In the genomic region with DNA sequence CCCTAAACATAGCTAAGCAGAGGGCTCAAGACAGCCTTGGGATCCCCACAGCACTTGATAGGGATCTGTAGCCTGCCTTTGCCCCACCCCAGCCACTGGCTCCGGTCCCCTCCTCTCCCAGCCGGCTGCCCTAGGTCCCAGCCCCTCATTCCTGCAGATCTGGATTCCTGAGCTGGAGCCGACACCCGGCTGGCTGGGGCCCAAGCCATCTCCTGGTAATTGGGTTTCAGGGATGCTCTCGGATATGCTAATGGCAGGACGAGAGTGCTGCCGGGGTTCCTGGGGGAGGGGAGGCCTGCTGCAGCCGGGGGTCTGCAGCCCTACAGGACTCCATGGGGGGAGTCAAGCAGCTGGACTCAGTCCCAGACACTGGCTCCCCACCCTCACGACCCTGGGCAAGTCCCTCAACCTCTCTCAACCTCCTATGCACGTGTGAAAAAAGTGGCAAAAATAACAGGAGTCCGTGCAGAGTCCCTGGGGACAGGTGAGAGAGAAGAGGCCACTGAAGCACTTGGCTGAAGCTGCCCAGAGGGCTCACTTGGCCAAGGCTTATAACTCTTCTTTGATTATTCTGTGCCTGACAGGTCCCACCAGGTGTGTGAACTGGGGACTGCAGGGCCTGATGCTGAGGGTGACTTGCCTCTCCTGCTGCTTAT, we compare ENCODE assay signal across 11 mouse cellular contexts. TPM values are rescaled to one million over a fixed set of nuclear protein-coding genes. Genes with fewer than 3 reads are reported as not detected.
DNase-seq lines count a peak whose midpoint lies in the region; ATAC-seq and TF ChIP-seq lines count a peak whose summit lies in the region.
"Had no signal": no experiment of that assay in that cellular context is flagged by ENCODE, and none has a peak within 500 bp of the region (broad histone marks: within the 10 kb centered on the region; RNA-seq: fewer than 3 reads in every experiment).

No protein-coding gene starts in this region.

- no peak overlapping the region for H3K9ac ChIP-seq in kidney, embryonic 15.5 days
- H3K9ac ChIP-seq in limb, embryonic 12.5 days (replicated peaks), result no peak overlapping the region; the same call in 1 of the 2 replicates
- H3K9ac ChIP-seq: lung, embryonic 15.5 days had no signal

- H3K27me3 ChIP-seq in kidney, embryonic 15.5 days, result peaks cover 39% of the 10 kb centered on the region
- H3K27me3 ChIP-seq in E14TG2a.4 (ENCODE audit: insufficient read depth, low read length), result peaks cover 46% of the 10 kb centered on the region
- H3K27me3 ChIP-seq in limb, embryonic 12.5 days, result peaks cover 64% of the 10 kb centered on the region

- DNase-seq in kidney, adult 18-20 months, result no peak
- peak; percentile 84 for DNase-seq in Muller cell, postnatal 12 days (ENCODE audit: inconsistent ontology term)
- no peak for DNase-seq in layer of hippocampus, postnatal 14 days (ENCODE audit: low spot score in 2 of 2)
- DNase-seq in embryo, embryonic 10 days (ENCODE audit: low spot score), result no peak
- DNase-seq: heart, postnatal 10 days; kidney, adult 8-10 months had no signal

- no peak overlapping the region for H3K4me2 ChIP-seq in kidney, embryonic 15.5 days
- H3K4me2 ChIP-seq in limb, embryonic 12.5 days, result peak overlapping the region; percentile 13; the same call in 1 of the 2 replicates
- H3K4me2 ChIP-seq: lung, embryonic 15.5 days had no signal

- no peak for ATAC-seq in kidney, embryonic 15.5 days (replicated peaks; ENCODE audit: low FRiP score)
- ATAC-seq in limb, embryonic 12.5 days (ENCODE audit: insufficient number of reproducible peaks, insufficient read depth, low FRiP score, low TSS enrichment, low read depth), result no peak
- no peak for ATAC-seq in inflammation-experienced regulatory T-cells, adult 6 months

- H3K4me3 ChIP-seq in kidney, embryonic 15.5 days (replicated peaks), result no peak overlapping the region
- H3K4me3 ChIP-seq in E14TG2a.4 (replicated peaks; ENCODE audit: low read length), result peak overlapping the region; percentile 29
- H3K4me3 ChIP-seq in limb, embryonic 12.5 days (replicated peaks), result no peak overlapping the region
- H3K4me3 ChIP-seq: lung, embryonic 15.5 days had no signal

- peaks cover 61% of the 10 kb centered on the region for H3K4me1 ChIP-seq in kidney, embryonic 15.5 days
- H3K4me1 ChIP-seq in E14TG2a.4 (replicated peaks; ENCODE audit: low read depth, low read length), result peaks cover 73% of the 10 kb centered on the region
- H3K4me1 ChIP-seq in limb, embryonic 12.5 days (replicated peaks), result peaks cover 60% of the 10 kb centered on the region

- H3K9me3 ChIP-seq in kidney, embryonic 15.5 days (replicated peaks), result no peaks in the 10 kb centered on the region
- H3K9me3 ChIP-seq in E14TG2a.4 (ENCODE audit: low read length), result no peaks in the 10 kb centered on the region
- H3K9me3 ChIP-seq in limb, embryonic 12.5 days, result no peaks in the 10 kb centered on the region
- H3K9me3 ChIP-seq: lung, embryonic 15.5 days had no signal

- WGBS in kidney, embryonic 15.5 days, result 12% methylated on average over 11 of the region's 11 CpGs
- WGBS in limb, embryonic 12.5 days, result 6% methylated on average over 11 of the region's 11 CpGs

- H3K36me3 ChIP-seq in kidney, embryonic 15.5 days, result no peaks in the 10 kb centered on the region
- H3K36me3 ChIP-seq in E14TG2a.4 (ENCODE audit: insufficient read depth, low read length), result no peaks in the 10 kb centered on the region
- no peaks in the 10 kb centered on the region for H3K36me3 ChIP-seq in limb, embryonic 12.5 days
- H3K36me3 ChIP-seq: lung, embryonic 15.5 days had no signal

- TF ChIP-seq CTCF in E14TG2a.4 (conservative IDR thresholded peaks at IDR 0.05; ENCODE audit: low read length), result no peak

- H3K27ac ChIP-seq in kidney, embryonic 15.5 days, result 0 out of 2 replicates have a peak overlapping the region, but pooled peaks have one; percentile 24
- no peak overlapping the region for H3K27ac ChIP-seq in limb, embryonic 12.5 days
- H3K27ac ChIP-seq: lung, embryonic 15.5 days had no signal

RNA-seq across cellular contexts. Expression of a gene that starts 29.9 kb away (rescaled TPM):
- polyA plus RNA-seq in kidney, embryonic 15.5 days (2015; fragmentation: Nextera tagmentation; extraction: Ambion mirVana), result 206 and 224 TPM in 2 replicates
- 222 and 233 TPM in 2 replicates for polyA plus RNA-seq in limb, embryonic 12.5 days (2016; fragmentation: Nextera tagmentation; extraction: Ambion mirVana)
- 100 to 1,000 TPM; 278 to 289 TPM for total RNA-seq in layer of hippocampus, postnatal 14 days (2021)
- polyA plus RNA-seq in inflammation-experienced regulatory T-cells, adult 6 months (2017; shearing (Covaris generic)), result 100 to 1,000 TPM; 164 to 183 (median 169) TPM

RNA-seq across cellular contexts. Expression of a gene that starts 41.2 kb away (rescaled TPM):
- 1,089 and 1,191 TPM in 2 replicates for polyA plus RNA-seq in kidney, embryonic 15.5 days (2015; fragmentation: Nextera tagmentation; extraction: Ambion mirVana)
- 870 and 903 TPM in 2 replicates for polyA plus RNA-seq in limb, embryonic 12.5 days (2016; fragmentation: Nextera tagmentation; extraction: Ambion mirVana)
- total RNA-seq in layer of hippocampus, postnatal 14 days (2021), result 100 to 1,000 TPM; 973 to 982 TPM
- polyA plus RNA-seq in inflammation-experienced regulatory T-cells, adult 6 months (2017; shearing (Covaris generic)), result 100 to 1,000 TPM; 284 to 445 (median 299) TPM
